Mouse (Mus musculus): ENCODE results near the gene Clstn1. TPM values are rescaled to one million over a fixed set of nuclear protein-coding genes. Genes with fewer than 3 reads are reported as not detected.
A peak's percentile ranks its signal among the peaks of the same experiment; 100 is the strongest.

Clstn1 gene
- polyA plus RNA-seq, 1 experiment from 2014 or later: 33.5 TPM

- Histone ChIP-seq H3K9me3 (ENCODE audit: control insufficient read depth, low read length) (no peaks in the 10 kb centered on the region), H3K27ac (ENCODE audit: low read depth, low read length) (no peak overlapping the region), H3K4me1 (ENCODE audit: control insufficient read depth, insufficient read depth, low read length) (0 out of 2 replicates have a peak, but pooled peaks cover 11% of the 10 kb centered on the region), H3K27me3 (ENCODE audit: control insufficient read depth, insufficient read depth, low read length) (peaks cover 18% of the 10 kb centered on the region; the same call in 1 of the 2 replicates), H3K36me3 (ENCODE audit: control insufficient read depth, insufficient read depth, low read length) (no peaks in the 10 kb centered on the region), H3K9ac (ENCODE audit: low read depth, low read length) (no peak overlapping the region), H3K4me2 (replicated peaks; ENCODE audit: low read depth, low read length) (no peak overlapping the region), H3K4me3 (ENCODE audit: low read length) (no peak overlapping the region)
- 42% methylated on average over 1 of the region's 1 CpGs for WGBS
- no peak for ATAC-seq (ENCODE audit: low FRiP score, low TSS enrichment)
Observed at GRCm38 (mm10) chr4:149678006-149678405, 91.7 kb downstream of the Clstn1 start.

GRCm38 (mm10) chr4:149679056-149679770, 92.9 kb downstream of the Clstn1 start:
- H3K4me3 ChIP-seq (ENCODE audit: low read length): no peak overlapping the region
- H3K27ac ChIP-seq (ENCODE audit: low read depth, low read length): no peak overlapping the region
- H3K9me3 ChIP-seq (ENCODE audit: control insufficient read depth, low read length): no peaks in the 10 kb centered on the region
- no peak for ATAC-seq (ENCODE audit: low FRiP score, low TSS enrichment)
- 0 out of 2 replicates have a peak, but pooled peaks cover 13% of the 10 kb centered on the region for H3K4me1 ChIP-seq (ENCODE audit: control insufficient read depth, insufficient read depth, low read length)
- no peaks in the 10 kb centered on the region for H3K36me3 ChIP-seq (ENCODE audit: control insufficient read depth, insufficient read depth, low read length)
- no peak overlapping the region for H3K9ac ChIP-seq (ENCODE audit: low read depth, low read length)
- 11% methylated on average over 11 of the region's 11 CpGs for WGBS
- H3K27me3 ChIP-seq (ENCODE audit: control insufficient read depth, insufficient read depth, low read length): peaks cover 9% of the 10 kb centered on the region; the same call in 1 of the 2 replicates
- H3K4me2 ChIP-seq (replicated peaks; ENCODE audit: low read depth, low read length): no peak overlapping the region

DNA sequence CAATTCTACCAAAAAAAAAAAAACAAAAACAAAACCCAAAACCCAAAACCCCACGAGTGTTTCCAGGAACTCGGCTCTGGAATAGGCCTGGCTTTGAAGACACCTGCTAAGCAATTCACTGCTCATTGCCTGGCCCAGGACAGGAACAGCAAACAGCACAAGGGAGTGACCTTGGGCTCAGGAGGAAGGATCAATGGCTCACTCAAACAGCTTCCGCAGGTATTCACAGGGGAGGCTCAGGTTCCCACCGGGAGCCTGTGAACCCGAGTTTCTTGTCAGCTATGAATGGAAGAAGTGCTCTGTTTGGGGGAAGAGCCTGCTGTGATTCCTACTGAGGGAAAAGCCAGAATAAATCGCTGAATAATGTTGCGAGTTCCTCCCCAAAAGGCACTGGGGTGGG, 97.6 kb downstream of the Clstn1 start:
- 20% methylated on average over 7 of the region's 7 CpGs for WGBS
- Histone ChIP-seq H3K4me3 (ENCODE audit: low read length) (no peak overlapping the region), H3K9me3 (ENCODE audit: control insufficient read depth, low read length) (no peaks in the 10 kb centered on the region), H3K27ac (ENCODE audit: low read depth, low read length) (no peak overlapping the region), H3K36me3 (ENCODE audit: control insufficient read depth, insufficient read depth, low read length) (no peaks in the 10 kb centered on the region), H3K9ac (ENCODE audit: low read depth, low read length) (no peak overlapping the region), H3K4me2 (replicated peaks; ENCODE audit: low read depth, low read length) (no peak overlapping the region), H3K27me3 (ENCODE audit: control insufficient read depth, insufficient read depth, low read length) (no peaks in the 10 kb centered on the region), H3K4me1 (ENCODE audit: control insufficient read depth, insufficient read depth, low read length) (0 out of 2 replicates have a peak, but pooled peaks cover 8% of the 10 kb centered on the region)
- no peak for ATAC-seq (ENCODE audit: low FRiP score, low TSS enrichment)

DNA sequence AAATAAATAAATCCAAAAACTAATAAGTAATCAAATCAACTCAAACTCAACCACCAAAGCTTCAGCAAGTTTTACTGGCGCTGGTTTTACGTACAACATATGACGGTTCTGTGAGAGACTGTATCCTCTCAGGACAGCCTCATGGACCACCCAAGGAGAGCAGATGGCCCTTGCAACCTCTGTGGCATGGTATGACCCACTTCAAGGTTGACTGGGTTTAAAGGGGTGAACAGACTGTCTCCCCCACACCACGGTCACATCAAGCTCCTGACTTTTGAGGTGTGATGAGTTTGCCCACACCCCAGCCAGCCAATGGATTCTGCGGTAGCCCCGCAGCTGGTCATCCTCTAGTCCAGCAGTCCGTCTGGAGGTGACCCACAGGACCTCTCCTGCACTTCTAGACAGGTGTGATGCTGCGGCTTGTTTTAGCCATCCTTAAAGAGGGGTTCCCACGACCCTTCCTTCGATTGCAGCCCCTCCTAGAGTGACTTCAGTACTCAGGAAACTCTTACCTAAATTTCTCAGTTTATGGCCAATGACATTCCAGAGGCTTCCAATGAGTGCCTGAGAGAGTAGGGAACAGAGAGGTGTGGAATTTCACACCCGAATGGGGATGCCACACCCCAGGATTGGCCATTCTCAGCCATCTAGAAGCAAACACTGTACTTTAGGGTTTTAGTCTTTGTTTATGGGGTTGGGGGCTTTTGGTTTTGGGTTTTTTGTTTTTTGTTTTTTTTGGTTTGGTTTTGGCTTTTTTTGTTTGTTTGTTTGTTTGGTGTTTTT, 98.8 kb downstream of the Clstn1 start:
- Histone ChIP-seq H3K9me3 (ENCODE audit: control insufficient read depth, low read length) (no peaks in the 10 kb centered on the region), H3K27me3 (ENCODE audit: control insufficient read depth, insufficient read depth, low read length) (no peaks in the 10 kb centered on the region), H3K4me3 (ENCODE audit: low read length) (no peak overlapping the region), H3K9ac (ENCODE audit: low read depth, low read length) (no peak overlapping the region), H3K36me3 (ENCODE audit: control insufficient read depth, insufficient read depth, low read length) (no peaks in the 10 kb centered on the region), H3K4me2 (replicated peaks; ENCODE audit: low read depth, low read length) (no peak overlapping the region), H3K4me1 (ENCODE audit: control insufficient read depth, insufficient read depth, low read length) (0 out of 2 replicates have a peak, but pooled peaks cover 3% of the 10 kb centered on the region), H3K27ac (ENCODE audit: low read depth, low read length) (no peak overlapping the region)
- WGBS: 30% methylated on average over 11 of the region's 11 CpGs
- ATAC-seq (ENCODE audit: low FRiP score, low TSS enrichment): no peak

- Histone ChIP-seq H3K9me3 (ENCODE audit: control insufficient read depth, low read length) (no peaks in the 10 kb centered on the region), H3K4me1 (ENCODE audit: control insufficient read depth, insufficient read depth, low read length) (0 out of 2 replicates have a peak, but pooled peaks cover 1% of the 10 kb centered on the region), H3K36me3 (ENCODE audit: control insufficient read depth, insufficient read depth, low read length) (no peaks in the 10 kb centered on the region), H3K27me3 (ENCODE audit: control insufficient read depth, insufficient read depth, low read length) (no peaks in the 10 kb centered on the region), H3K9ac (ENCODE audit: low read depth, low read length) (0 out of 2 replicates have a peak overlapping the region, but pooled peaks have one; percentile 4), H3K4me3 (ENCODE audit: low read length) (no peak overlapping the region), H3K27ac (ENCODE audit: low read depth, low read length) (no peak overlapping the region), H3K4me2 (replicated peaks; ENCODE audit: low read depth, low read length) (no peak overlapping the region)
- no peak for ATAC-seq (ENCODE audit: low FRiP score, low TSS enrichment)
- 82% methylated on average over 14 of the region's 14 CpGs for WGBS
Observed at GRCm38 (mm10) chr4:149688861-149689260, 102.6 kb downstream of the Clstn1 start.

- H3K4me1 ChIP-seq (ENCODE audit: control insufficient read depth, insufficient read depth, low read length): no peaks in the 10 kb centered on the region
Observed at GRCm38 (mm10) chr4:149689822-149690700, 103.8 kb downstream of the Clstn1 start.

GRCm38 (mm10) chr4:149690828-149691280, 104.6 kb downstream of the Clstn1 start:
- Histone ChIP-seq H3K27ac (ENCODE audit: low read depth, low read length) (no peak overlapping the region), H3K9me3 (ENCODE audit: control insufficient read depth, low read length) (no peaks in the 10 kb centered on the region), H3K36me3 (ENCODE audit: control insufficient read depth, insufficient read depth, low read length) (no peaks in the 10 kb centered on the region), H3K27me3 (ENCODE audit: control insufficient read depth, insufficient read depth, low read length) (no peaks in the 10 kb centered on the region), H3K9ac (ENCODE audit: low read depth, low read length) (no peak overlapping the region), H3K4me2 (replicated peaks; ENCODE audit: low read depth, low read length) (no peak overlapping the region), H3K4me3 (ENCODE audit: low read length) (no peak overlapping the region), H3K4me1 (ENCODE audit: control insufficient read depth, insufficient read depth, low read length) (no peaks in the 10 kb centered on the region)
- no peak for ATAC-seq (ENCODE audit: low FRiP score, low TSS enrichment)
- WGBS: 87% methylated on average over 8 of the region's 8 CpGs

More at GRCm38 (mm10) chr4:149689822-149690700, 103.8 kb downstream of the Clstn1 start:
- Histone ChIP-seq H3K27me3 (ENCODE audit: control insufficient read depth, insufficient read depth, low read length) (no peaks in the 10 kb centered on the region), H3K4me3 (ENCODE audit: low read length) (no peak overlapping the region), H3K9me3 (ENCODE audit: control insufficient read depth, low read length) (no peaks in the 10 kb centered on the region), H3K27ac (ENCODE audit: low read depth, low read length) (no peak overlapping the region), H3K9ac (ENCODE audit: low read depth, low read length) (no peak overlapping the region), H3K4me2 (replicated peaks; ENCODE audit: low read depth, low read length) (no peak overlapping the region), H3K36me3 (ENCODE audit: control insufficient read depth, insufficient read depth, low read length) (no peaks in the 10 kb centered on the region)
- WGBS: 85% methylated on average over 12 of the region's 12 CpGs
- no peak for ATAC-seq (ENCODE audit: low FRiP score, low TSS enrichment)

DNA sequence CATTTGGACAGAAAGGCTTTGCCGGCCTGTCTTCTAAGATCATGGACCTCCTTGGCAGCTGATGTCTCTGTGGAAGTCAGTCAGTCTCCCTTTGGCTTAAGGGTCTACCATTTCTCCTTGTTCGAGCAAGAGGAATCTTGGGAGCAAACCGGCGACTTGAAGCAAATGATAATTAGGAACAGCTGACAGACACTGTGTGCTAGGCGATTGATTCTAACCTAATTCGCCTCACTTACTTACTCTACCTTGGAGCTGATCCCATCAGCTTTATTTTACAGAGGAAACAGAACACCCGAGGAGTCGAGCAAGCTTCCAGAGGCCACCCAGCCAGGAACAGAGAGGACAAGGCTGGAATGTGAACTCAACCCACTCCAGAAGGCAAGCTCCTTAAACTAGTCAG, 105.1 kb downstream of the Clstn1 start:
- ATAC-seq (ENCODE audit: low FRiP score, low TSS enrichment): no peak
- Histone ChIP-seq H3K9me3 (ENCODE audit: control insufficient read depth, low read length) (no peaks in the 10 kb centered on the region), H3K4me3 (ENCODE audit: low read length) (no peak overlapping the region), H3K4me2 (replicated peaks; ENCODE audit: low read depth, low read length) (no peak overlapping the region), H3K27me3 (ENCODE audit: control insufficient read depth, insufficient read depth, low read length) (no peaks in the 10 kb centered on the region), H3K36me3 (ENCODE audit: control insufficient read depth, insufficient read depth, low read length) (no peaks in the 10 kb centered on the region), H3K27ac (ENCODE audit: low read depth, low read length) (no peak overlapping the region), H3K9ac (ENCODE audit: low read depth, low read length) (no peak overlapping the region), H3K4me1 (ENCODE audit: control insufficient read depth, insufficient read depth, low read length) (peaks cover 4% of the 10 kb centered on the region; the same call in 1 of the 2 replicates)
- 70% methylated on average over 8 of the region's 8 CpGs for whole genome bisulfite sequencing

All from kidney, embryonic 14.5 days (tissue).